ENCODE assay signal across 30 mouse cellular contexts in the genomic region with DNA sequence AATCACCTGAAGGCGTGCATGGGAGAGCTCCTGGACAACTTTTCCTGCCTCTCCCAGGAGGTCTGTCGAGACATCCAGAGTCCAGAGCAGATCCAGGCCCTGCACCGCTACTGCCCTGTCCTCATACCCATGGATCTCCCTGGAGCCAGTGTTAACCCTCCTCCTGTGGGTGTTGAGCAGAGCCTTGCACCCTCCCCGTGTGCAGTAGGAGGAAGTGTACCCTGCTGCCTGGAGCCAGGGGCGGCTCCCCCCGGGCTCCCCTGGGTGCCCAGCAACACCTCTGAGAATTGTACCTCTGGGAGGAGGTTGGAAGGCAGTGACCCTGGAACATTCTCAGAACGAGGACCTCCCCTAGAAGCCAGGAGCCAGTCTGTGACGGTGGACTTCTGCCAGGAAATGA. TPM values are rescaled to one million over a fixed set of nuclear protein-coding genes. Genes with fewer than 3 reads are reported as not detected.
DNase-seq lines count a peak whose midpoint lies in the region; ATAC-seq and TF ChIP-seq lines count a peak whose summit lies in the region.
"Had no signal": no experiment of that assay in that cellular context is flagged by ENCODE, and none has a peak within 500 bp of the region (broad histone marks: within the 10 kb centered on the region; RNA-seq: fewer than 3 reads in every experiment).

No protein-coding gene starts in this region.

- peaks cover 48% of the 10 kb centered on the region for H3K36me3 ChIP-seq in hindbrain, embryonic 14.5 days (replicated peaks; ENCODE audit: control insufficient read depth, insufficient read depth)
- H3K36me3 ChIP-seq in thymus, adult 2 months (ENCODE audit: control insufficient read depth, insufficient read depth, low read length): no peaks in the 10 kb centered on the region
- H3K36me3 ChIP-seq: G1E had no signal

- TF ChIP-seq CTCF in bone marrow, adult 2 months (IDR thresholded peaks at IDR 0.05; ENCODE audit: control insufficient read depth, insufficient read depth, low read length): no peak
- no peak for TF ChIP-seq CTCF in thymus, adult 2 months (IDR thresholded peaks at IDR 0.05; ENCODE audit: borderline replicate concordance, control insufficient read depth, extremely low read depth, insufficient read depth, low read length, poor library complexity)

- peak; percentile 52 for ATAC-seq in granulocyte monocyte progenitor cell, adult 5-6 weeks (replicated peaks; ENCODE audit: poor library complexity, severe bottlenecking)
- ATAC-seq in megakaryocyte progenitor cell, adult 5-6 weeks (replicated peaks; ENCODE audit: poor library complexity): peak; percentile 54
- ATAC-seq in hindbrain, embryonic 14.5 days (ENCODE audit: low FRiP score): no peak
- ATAC-seq: activated CD4-positive, CD25-positive, alpha-beta regulatory T cell, adult 4 months; CD4-positive, CD25-positive, alpha-beta regulatory T cell, adult 4 months; forebrain, embryonic 14.5 days; forebrain, embryonic 16.5 days; Patski had no signal

- H3K27ac ChIP-seq in bone marrow, adult 2 months (ENCODE audit: control insufficient read depth, insufficient read depth, low read depth, low read length, poor library complexity): peak overlapping the region; percentile 12; the same call in 1 of the 2 replicates
- H3K27ac ChIP-seq in hindbrain, embryonic 14.5 days: no peak overlapping the region
- no peak overlapping the region for H3K27ac ChIP-seq in thymus, adult 2 months (ENCODE audit: control insufficient read depth, insufficient read depth, low read length)
- H3K27ac ChIP-seq: embryonic facial prominence, embryonic 13.5 days; embryonic facial prominence, embryonic 15.5 days; forebrain, embryonic 10.5 days; forebrain, embryonic 12.5 days had no signal

- H3K27me3 ChIP-seq in hindbrain, embryonic 14.5 days (ENCODE audit: control insufficient read depth, insufficient read depth, low read length): no peaks in the 10 kb centered on the region
- H3K27me3 ChIP-seq in thymus, adult 2 months (ENCODE audit: control insufficient read depth, insufficient read depth, low read length): no peaks in the 10 kb centered on the region
- H3K27me3 ChIP-seq: CH12.LX; embryonic facial prominence, embryonic 13.5 days; embryonic facial prominence, embryonic 15.5 days; forebrain, embryonic 12.5 days; Patski had no signal

- DNase-seq in adrenal gland, postnatal 10 days: peak; percentile 15
- no peak for DNase-seq in adrenal gland, postnatal 36 days
- DNase-seq in hindbrain, embryonic 14.5 days (ENCODE audit: low spot score): no peak
- no peak for DNase-seq in thymus, adult 2 months
- DNase-seq: adrenal gland, adult 8-10 months; B cell, adult 2 months; cerebellum, adult 11 months; cerebellum, adult 18-20 months; cerebellum, adult 8-10 months; cerebellum, postnatal 25 days; embryo, embryonic 11 days had no signal

- WGBS in bone marrow, adult 2 months: 30% methylated on average over 8 of the region's 8 CpGs
- WGBS in hindbrain, embryonic 14.5 days: 89% methylated on average over 8 of the region's 8 CpGs
- 56% methylated on average over 8 of the region's 8 CpGs for WGBS in thymus, adult 2 months

- H3K4me1 ChIP-seq in bone marrow, adult 2 months (ENCODE audit: control insufficient read depth, insufficient read depth, low read length): peaks cover 2% of the 10 kb centered on the region
- no peaks in the 10 kb centered on the region for H3K4me1 ChIP-seq in hindbrain, embryonic 14.5 days (replicated peaks; ENCODE audit: control insufficient read depth, insufficient read depth, low read length)
- H3K4me1 ChIP-seq in thymus, adult 2 months (replicated peaks; ENCODE audit: control insufficient read depth, insufficient read depth, low read length): no peaks in the 10 kb centered on the region

- no peaks in the 10 kb centered on the region for H3K9me3 ChIP-seq in hindbrain, embryonic 14.5 days (ENCODE audit: control insufficient read depth, low read length)
- H3K9me3 ChIP-seq: embryonic facial prominence, embryonic 13.5 days; embryonic facial prominence, embryonic 15.5 days; forebrain, embryonic 10.5 days; forebrain, embryonic 12.5 days; G1E had no signal

- H3K4me3 ChIP-seq in bone marrow, adult 2 months (replicated peaks; ENCODE audit: control insufficient read depth, low read depth, low read length): no peak overlapping the region
- no peak overlapping the region for H3K4me3 ChIP-seq in hindbrain, embryonic 14.5 days (replicated peaks; ENCODE audit: low read length)
- no peak overlapping the region for H3K4me3 ChIP-seq in thymus, adult 2 months (ENCODE audit: control insufficient read depth, insufficient read depth, low read length)
- H3K4me3 ChIP-seq: embryonic facial prominence, embryonic 13.5 days; embryonic facial prominence, embryonic 15.5 days; erythroblast, embryonic 14.5 days; forebrain, embryonic 10.5 days; forebrain, embryonic 12.5 days had no signal

- H3K4me2 ChIP-seq in hindbrain, embryonic 14.5 days (replicated peaks): no peak overlapping the region
- H3K4me2 ChIP-seq: embryonic facial prominence, embryonic 13.5 days; embryonic facial prominence, embryonic 15.5 days; forebrain, embryonic 12.5 days had no signal

- H3K9ac ChIP-seq in hindbrain, embryonic 14.5 days: no peak overlapping the region
- H3K9ac ChIP-seq: embryonic facial prominence, embryonic 13.5 days; embryonic facial prominence, embryonic 15.5 days; forebrain, embryonic 12.5 days had no signal

- TF ChIP-seq POLR2A in bone marrow, adult 2 months (IDR thresholded peaks at IDR 0.05; ENCODE audit: borderline replicate concordance, control insufficient read depth, low read depth, low read length): no peak
- TF ChIP-seq POLR2A in thymus, adult 2 months (IDR thresholded peaks at IDR 0.05; ENCODE audit: control insufficient read depth, extremely low read depth, insufficient read depth, low read length, poor library complexity): no peak

RNA-seq across cellular contexts. Expression of a gene that starts 22.7 kb away (rescaled TPM):
- total RNA-seq in adrenal gland, postnatal 10 days (2021): under 1 TPM in 1 of 2 experiments, not detected in 1; 0.12 TPM
- not detected for total RNA-seq in adrenal gland, postnatal 36 days (2021)
- not detected in 2 replicates for polyA plus RNA-seq in bone marrow, adult 2 months (2011; ENCODE audit: insufficient read depth, insufficient read length, low replicate concordance, missing spikeins)
- not detected in 2 replicates for total RNA-seq in granulocyte monocyte progenitor cell, adult 5-6 weeks (2014; fragmentation: Nextera tagmentation)
- not detected in 2 replicates for total RNA-seq in granulocyte monocyte progenitor cell, adult 5-6 weeks (2017)
- total RNA-seq in megakaryocyte progenitor cell, adult 5-6 weeks (2015): not detected in 2 replicates
- 0.12 TPM in 1 of 2 replicates, not detected in the other for total RNA-seq in megakaryocyte progenitor cell, adult 5-6 weeks (2017)
- polyA plus RNA-seq in hindbrain, embryonic 14.5 days (2014; fragmentation: Nextera tagmentation; extraction: Ambion mirVana): 0.22 TPM in 1 of 2 replicates, not detected in the other
- 0.12 TPM in 1 of 2 replicates, not detected in the other for polyA plus RNA-seq in thymus, adult 2 months (2012; rRNA removed)
- total RNA-seq: adrenal gland, adult 18-20 months; adrenal gland, adult 8-10 months; CH12.LX; G1E had no signal
- polyA plus RNA-seq: activated CD4-positive, CD25-positive, alpha-beta regulatory T cell, adult 4 months; brain, embryonic 14.5 days; embryonic facial prominence, embryonic 11.5 days; embryonic facial prominence, embryonic 13.5 days; embryonic facial prominence, embryonic 15.5 days; erythroblast, embryonic 14.5 days; forebrain, embryonic 10.5 days; forebrain, embryonic 12.5 days; forebrain, embryonic 14.5 days; forebrain, embryonic 16.5 days; frontal cortex, adult 2 months; G1E; Patski had no signal

RNA-seq across cellular contexts. Expression of a gene that starts 35.4 kb away (rescaled TPM):
- total RNA-seq in adrenal gland, postnatal 10 days (2021): 10 to 100 TPM in 1 of 2 experiments, 1 to 10 TPM in 1; 9.8 to 11.8 TPM
- 1 to 10 TPM; 8.0 to 8.6 TPM for total RNA-seq in adrenal gland, postnatal 36 days (2021)
- polyA plus RNA-seq in bone marrow, adult 2 months (2011; ENCODE audit: insufficient read depth, insufficient read length, low replicate concordance, missing spikeins): 5.3 and 11.1 TPM in 2 replicates
- total RNA-seq in granulocyte monocyte progenitor cell, adult 5-6 weeks (2014; fragmentation: Nextera tagmentation): 50.6 and 54.4 TPM in 2 replicates
- 50.4 and 66.4 TPM in 2 replicates for total RNA-seq in granulocyte monocyte progenitor cell, adult 5-6 weeks (2017)
- total RNA-seq in megakaryocyte progenitor cell, adult 5-6 weeks (2015): 39.1 and 46.3 TPM in 2 replicates
- 44.9 and 53.8 TPM in 2 replicates for total RNA-seq in megakaryocyte progenitor cell, adult 5-6 weeks (2017)
- polyA plus RNA-seq in hindbrain, embryonic 14.5 days (2014; fragmentation: Nextera tagmentation; extraction: Ambion mirVana): 33.9 and 34.6 TPM in 2 replicates
- polyA plus RNA-seq in thymus, adult 2 months (2012; rRNA removed): 5.4 and 14.7 TPM in 2 replicates
